In the genomic region with DNA sequence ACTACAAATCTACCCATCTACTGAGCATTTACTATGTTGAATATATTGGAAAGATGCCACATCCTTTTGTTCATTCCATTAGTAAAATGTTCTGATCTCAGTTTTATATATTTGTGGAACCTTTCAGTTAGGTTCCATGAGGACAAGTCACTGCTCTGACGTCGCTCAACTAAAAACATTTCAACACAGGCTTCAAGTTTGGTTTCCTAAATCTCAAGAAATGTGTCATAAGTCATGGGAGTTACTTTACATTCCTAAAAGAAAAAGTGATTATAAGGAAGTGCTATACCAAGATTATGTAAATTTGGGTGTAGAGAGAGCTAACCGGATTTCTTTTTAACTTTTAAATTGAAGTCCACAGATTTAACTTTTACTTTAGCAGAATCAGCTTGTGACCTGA, we compare ENCODE assay signal across 18 mouse cellular contexts. TPM values are rescaled to one million over a fixed set of nuclear protein-coding genes. Genes with fewer than 3 reads are reported as not detected.
"Had no signal": no experiment of that assay in that cellular context is flagged by ENCODE, and none has a peak within 500 bp of the region (broad histone marks: within the 10 kb centered on the region; RNA-seq: fewer than 3 reads in every experiment).

No protein-coding gene starts in this region.

- DNase-seq: kidney, adult 8-10 months; kidney, postnatal 10 days; kidney, postnatal 36 days; liver; lung, adult 18-20 months; midbrain, embryonic 14.5 days; retina, postnatal 1 day; right cerebral cortex, postnatal 25 days; spleen, adult 18-20 months; thymus, postnatal 25 days had no signal

- ATAC-seq: intestine, postnatal 0 days; liver, embryonic 12.5 days had no signal

RNA-seq across cellular contexts. Expression of a gene that starts 15.8 kb away (rescaled TPM):
- total RNA-seq: megakaryocyte-erythroid progenitor cell, adult 5-6 weeks had no signal

RNA-seq across cellular contexts. Expression of a gene that starts 27.4 kb away (rescaled TPM):
- total RNA-seq: layer of hippocampus, adult 18-20 months; layer of hippocampus, postnatal 14 days; left cerebral cortex, adult 18-20 months; left cerebral cortex, postnatal 25 days; midbrain, postnatal 0 days had no signal

RNA-seq across cellular contexts. Expression of a gene that starts 38.9 kb away (rescaled TPM):
- total RNA-seq: layer of hippocampus, adult 18-20 months; left cerebral cortex, postnatal 25 days; megakaryocyte-erythroid progenitor cell, adult 5-6 weeks; midbrain, postnatal 0 days had no signal

RNA-seq across cellular contexts. Expression of a gene that starts 50.4 kb away (rescaled TPM):
- total RNA-seq: layer of hippocampus, adult 18-20 months; layer of hippocampus, postnatal 14 days; left cerebral cortex, adult 18-20 months; left cerebral cortex, postnatal 25 days; megakaryocyte-erythroid progenitor cell, adult 5-6 weeks; midbrain, postnatal 0 days had no signal
